Mouse (Mus musculus): ENCODE measurements at regions not wholly inside any gene's neighbourhood (a gene's known extent, or its start where the extent isn't known, plus 50 kb on each side); places are given as distances from the start of the nearest gene placed in this dataset.

- DNase-seq (ENCODE audit: low spot score): no peak
Observed at GRCm38 (mm10) chr15:88373923-88374322, 226.2 kb upstream of the Zdhhc25 start.

- DNase-seq (ENCODE audit: low spot score): no peak
Observed at GRCm38 (mm10) chr15:88379342-88379741, 220.8 kb upstream of the Zdhhc25 start.

GRCm38 (mm10) chr15:88379951-88380623, 220.0 kb upstream of the Zdhhc25 start:
- no peak for DNase-seq (ENCODE audit: low spot score)

GRCm38 (mm10) chr15:88381419-88381818, 218.7 kb upstream of the Zdhhc25 start:
- DNase-seq (ENCODE audit: low spot score): no peak

GRCm38 (mm10) chr15:88385943-88386342, 214.2 kb upstream of the Zdhhc25 start:
- no peak for DNase-seq (ENCODE audit: low spot score)

GRCm38 (mm10) chr15:88386711-88387110, 213.4 kb upstream of the Zdhhc25 start:
- no peak for DNase-seq (ENCODE audit: low spot score)

- no peak for DNase-seq (ENCODE audit: low spot score)
Observed at GRCm38 (mm10) chr15:88391822-88392221, 208.3 kb upstream of the Zdhhc25 start.

- no peak for DNase-seq (ENCODE audit: low spot score)
Observed at GRCm38 (mm10) chr15:88399064-88399463, 201.0 kb upstream of the Zdhhc25 start.

- DNase-seq (ENCODE audit: low spot score): no peak
Observed at GRCm38 (mm10) chr15:88399989-88400388, 200.1 kb upstream of the Zdhhc25 start.

- no peak for DNase-seq (ENCODE audit: low spot score)
Observed at GRCm38 (mm10) chr15:88400787-88401186, 199.3 kb upstream of the Zdhhc25 start.

- no peak for DNase-seq (ENCODE audit: low spot score)
Observed at GRCm38 (mm10) chr15:88408461-88409379, 191.4 kb upstream of the Zdhhc25 start.

- DNase-seq (ENCODE audit: low spot score): no peak
Observed at GRCm38 (mm10) chr15:88414206-88414605, 185.9 kb upstream of the Zdhhc25 start.

GRCm38 (mm10) chr15:88418881-88419280, 181.2 kb upstream of the Zdhhc25 start:
- DNase-seq (ENCODE audit: low spot score): no peak

- no peak for DNase-seq (ENCODE audit: low spot score)
Observed at GRCm38 (mm10) chr15:88428441-88428840, 171.7 kb upstream of the Zdhhc25 start.

- no peak for DNase-seq (ENCODE audit: low spot score)
Observed at GRCm38 (mm10) chr15:88430941-88431340, 169.2 kb upstream of the Zdhhc25 start.

- DNase-seq (ENCODE audit: low spot score): no peak
Observed at GRCm38 (mm10) chr15:88448272-88448671, 151.8 kb upstream of the Zdhhc25 start.

- no peak for DNase-seq (ENCODE audit: low spot score)
Observed at GRCm38 (mm10) chr15:88451241-88451640, 148.9 kb upstream of the Zdhhc25 start.

GRCm38 (mm10) chr15:88468107-88468506, 132.0 kb upstream of the Zdhhc25 start:
- no peak for DNase-seq (ENCODE audit: low spot score)

GRCm38 (mm10) chr15:88468810-88469209, 131.3 kb upstream of the Zdhhc25 start:
- DNase-seq (ENCODE audit: low spot score): no peak

GRCm38 (mm10) chr15:88469508-88470455, 130.3 kb upstream of the Zdhhc25 start:
- DNase-seq (ENCODE audit: low spot score): no peak

- no peak for DNase-seq (ENCODE audit: low spot score)
Observed at GRCm38 (mm10) chr15:88472351-88473100, 127.6 kb upstream of the Zdhhc25 start.

Measured in lung, postnatal 25 days (tissue).